Mouse (Mus musculus) kidney, postnatal 0 days (tissue): ENCODE measurements around the gene Itpkc. TPM values are rescaled to one million over a fixed set of nuclear protein-coding genes. Genes with fewer than 3 reads are reported as not detected.

Experiments
- ATAC-seq: fragments of 200-750 bp; cut with Nextera tagmentation; replicated peaks from 2 replicates; pipeline ENCODE4 v1.8.0; 2017; ENCODE audit warnings: low read depth, moderate number of reproducible peaks, moderate TSS enrichment, moderate library complexity; ENCODE audit not compliant: low FRiP score
- DNase-seq: peaks from one replicate; pipeline ENCODE4 v3.0.0-alpha.2; 2016; ENCODE audit warnings: low spot score
- H3K27ac ChIP-seq: fragments of 300-500 bp; sonication (generic); 2 replicates; pipeline ENCODE4 v1.5.1; 2014; ENCODE audit warnings: mild to moderate bottlenecking
- H3K27me3 ChIP-seq: fragments of 300-500 bp; sonication (generic); 2 replicates; pipeline ENCODE4 v1.6.1; 2014; ENCODE audit warnings: low read length, mixed read lengths; ENCODE audit not compliant: insufficient read depth
- H3K36me3 ChIP-seq: fragments of 300-500 bp; sonication (generic); 2 replicates; pipeline ENCODE4 v1.6.1; 2014; ENCODE audit warnings: low read length, mixed read lengths; ENCODE audit not compliant: insufficient read depth
- H3K4me1 ChIP-seq: fragments of 300-500 bp; sonication (generic); replicated peaks from 2 replicates; pipeline ENCODE4 v1.6.1; 2014; ENCODE audit warnings: antibody characterized with exemption, low read length, mixed read lengths; ENCODE audit not compliant: insufficient read depth
- H3K4me2 ChIP-seq: fragments of 300-500 bp; sonication (generic); 2 replicates; pipeline ENCODE4 v1.6.1; 2014; ENCODE audit warnings: mild to moderate bottlenecking, low read length, moderate library complexity, mixed read lengths
- H3K4me3 ChIP-seq: fragments of 300-500 bp; sonication (generic); replicated peaks from 2 replicates; pipeline ENCODE4 v1.5.1; 2014; ENCODE audit warnings: low read depth, low read length
- H3K9ac ChIP-seq: fragments of 300-500 bp; sonication (generic); 2 replicates; pipeline ENCODE4 v1.6.1; 2014; ENCODE audit warnings: low read depth, low read length
- H3K9me3 ChIP-seq: fragments of 300-500 bp; sonication (generic); replicated peaks from 2 replicates; pipeline ENCODE4 v1.6.1; 2016; ENCODE audit warnings: low read length, inconsistent platforms, mixed read lengths
- CTCF ChIP-seq: IDR thresholded peaks from 2 replicates; pipeline ENCODE4 v1.5.1; 2016; ENCODE audit warnings: antibody characterized with exemption, low read depth, mild to moderate bottlenecking, moderate library complexity
- WGBS: fragments of 180-500 bp; shearing (Covaris S2); extraction: QIAGEN DNeasy Blood & Tissue Kit; methylation state at CpG from one replicate; pipeline ENCODE4 v1.1.7; 2014; 5-methylcytosine and 5-hydroxymethylcytosine counted together
- polyA plus RNA-seq: library from polyadenylated mRNA; unstranded; fragments of >200 nt; fragmentation: Nextera tagmentation; extraction: Ambion mirVana; gene quantifications from 2 replicates; pipeline ENCODE4 v1.2.1, GENCODE M21; 2015

The Itpkc gene
- polyA plus RNA-seq: 3.4 and 3.6 TPM in 2 replicates

DNA sequence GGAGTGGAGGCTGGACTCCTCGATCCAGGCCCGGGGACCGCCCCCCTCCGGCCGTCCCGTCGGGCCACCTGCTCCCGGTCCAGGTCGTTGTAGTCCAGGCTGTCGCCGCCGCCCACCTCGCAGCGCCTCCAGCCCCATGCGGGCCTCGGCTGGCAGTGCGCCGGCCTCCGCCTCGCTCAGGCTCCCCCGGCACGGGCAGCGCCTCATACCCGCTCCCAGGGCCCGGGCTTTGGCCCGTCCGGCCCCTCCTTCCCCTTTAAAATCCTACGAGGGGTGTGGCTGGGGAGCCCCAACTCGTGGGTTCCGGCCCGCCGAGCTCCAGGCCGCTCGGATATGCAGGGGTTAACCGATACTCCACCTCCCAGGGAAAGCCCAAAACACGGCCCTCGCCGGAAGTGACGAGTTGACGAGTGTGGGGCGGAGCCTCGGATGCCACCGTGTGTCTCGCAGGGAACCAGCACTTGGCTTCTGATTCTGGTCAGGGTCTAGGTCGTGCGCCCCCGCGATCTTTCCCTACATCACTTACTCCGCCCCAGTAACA lies at the start of gene Itpkc:
Gene Itpkc (minus strand): TSS at position 381 of the 541 bp plus-strand sequence.
- ATAC-seq (peak; percentile 82), DNase-seq (peak; percentile 97)
- under 1% methylated on average over 49 of the region's 49 CpGs for WGBS
- Histone ChIP-seq H3K27ac (peak within 1 kb of the TSS; percentile 88), H3K9me3 (no peaks in the 10 kb centered on the region), H3K4me3 (peak within 1 kb of the TSS; percentile 64), H3K4me1 (peaks cover 26% of the 10 kb centered on the region), H3K36me3 (no peaks in the 10 kb centered on the region), H3K4me2 (peak within 1 kb of the TSS; percentile 69), H3K9ac (peak within 1 kb of the TSS; percentile 81), H3K27me3 (no peaks in the 10 kb centered on the region)
- TF ChIP-seq CTCF: peak; percentile 23; the same call in 1 of the 2 replicates

DNA sequence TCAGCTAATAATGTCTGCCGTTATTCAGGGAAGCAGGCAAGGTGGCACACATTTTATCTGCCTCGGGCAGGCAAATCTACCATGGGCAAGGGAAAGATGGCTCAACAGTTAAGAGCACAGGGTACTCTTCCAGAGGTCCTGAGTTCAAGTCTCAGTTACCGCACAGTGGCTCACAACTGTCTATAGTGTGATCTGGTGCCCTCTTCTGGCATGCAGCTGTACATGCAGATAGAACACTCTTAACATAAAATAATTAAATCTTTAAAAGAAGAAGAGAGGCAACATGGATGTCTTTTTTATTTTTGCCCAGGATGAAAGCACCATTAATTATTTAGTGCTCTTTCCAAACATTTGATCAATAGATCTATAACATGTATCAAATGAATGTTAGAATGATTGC lies 48.7 kb upstream of the Itpkc start:
- ATAC-seq (no peak), DNase-seq (no peak)
- Histone ChIP-seq H3K9ac (no peak overlapping the region), H3K4me2 (no peak overlapping the region), H3K9me3 (no peaks in the 10 kb centered on the region), H3K4me1 (0 out of 2 replicates have a peak, but pooled peaks cover 4% of the 10 kb centered on the region), H3K36me3 (peaks cover 21% of the 10 kb centered on the region), H3K27ac (no peak overlapping the region), H3K27me3 (no peaks in the 10 kb centered on the region), H3K4me3 (no peak overlapping the region)
- TF ChIP-seq CTCF: peak; percentile 69
- WGBS: 96% methylated on average over 3 of the region's 3 CpGs

DNA sequence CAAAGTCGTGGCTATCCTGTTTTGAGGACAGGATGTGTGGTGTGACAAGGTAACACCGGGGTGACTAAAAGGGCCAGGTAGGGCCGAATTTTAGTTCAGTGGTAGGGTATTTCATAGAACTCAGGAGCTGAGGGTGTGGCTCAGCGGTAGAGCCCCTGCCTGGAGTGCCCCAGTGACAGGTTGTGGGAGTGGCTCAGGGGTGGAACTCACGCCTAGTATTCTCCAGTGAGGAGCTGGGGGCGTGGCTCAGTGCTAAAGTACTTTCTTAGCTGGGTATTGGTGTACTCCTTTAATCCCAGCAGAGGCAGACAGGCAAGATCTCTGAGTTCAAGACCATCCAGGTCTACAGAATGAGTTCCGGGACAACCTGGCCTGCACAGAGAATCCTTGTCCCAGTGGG lies 47.6 kb upstream of the Itpkc start:
- Histone ChIP-seq H3K36me3 (peaks cover 18% of the 10 kb centered on the region), H3K27ac (no peak overlapping the region), H3K27me3 (no peaks in the 10 kb centered on the region), H3K4me3 (no peak overlapping the region), H3K4me2 (no peak overlapping the region), H3K9ac (no peak overlapping the region), H3K9me3 (no peaks in the 10 kb centered on the region), H3K4me1 (no peaks in the 10 kb centered on the region)
- DNase-seq (no peak), ATAC-seq (no peak)
- 62% methylated on average over 7 of the region's 7 CpGs for WGBS
- TF ChIP-seq CTCF: no peak

DNA sequence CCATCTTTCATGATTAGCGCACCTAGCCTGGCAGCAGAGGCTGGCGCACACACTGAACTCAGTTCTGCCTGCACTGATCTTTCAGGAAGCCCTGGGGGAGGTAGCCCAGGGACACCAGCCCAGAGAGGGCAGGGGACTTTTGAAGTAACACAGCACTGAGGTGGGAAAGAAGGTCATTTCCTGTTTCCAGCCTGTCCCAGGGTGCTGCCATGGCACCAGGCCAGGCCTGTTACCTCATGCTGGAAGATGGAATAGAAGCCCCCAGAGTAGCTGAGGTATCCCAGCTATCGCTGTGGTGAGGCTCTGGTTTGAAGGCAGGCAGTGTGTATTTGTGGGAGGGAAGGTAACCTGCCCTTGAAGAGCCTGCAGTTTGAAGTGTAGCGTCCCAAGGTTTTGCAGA lies 46.5 kb upstream of the Itpkc start:
- no peaks in the 10 kb centered on the region for H3K4me1 ChIP-seq
- H3K9ac ChIP-seq: no peak overlapping the region
- TF ChIP-seq CTCF: no peak
- no peaks in the 10 kb centered on the region for H3K9me3 ChIP-seq
- WGBS: 81% methylated on average over 4 of the region's 4 CpGs
- no peak overlapping the region for H3K4me3 ChIP-seq
- no peak overlapping the region for H3K27ac ChIP-seq
- peaks cover 19% of the 10 kb centered on the region for H3K36me3 ChIP-seq
- no peaks in the 10 kb centered on the region for H3K27me3 ChIP-seq
- ATAC-seq (no peak), DNase-seq (no peak)
- H3K4me2 ChIP-seq: no peak overlapping the region

DNA sequence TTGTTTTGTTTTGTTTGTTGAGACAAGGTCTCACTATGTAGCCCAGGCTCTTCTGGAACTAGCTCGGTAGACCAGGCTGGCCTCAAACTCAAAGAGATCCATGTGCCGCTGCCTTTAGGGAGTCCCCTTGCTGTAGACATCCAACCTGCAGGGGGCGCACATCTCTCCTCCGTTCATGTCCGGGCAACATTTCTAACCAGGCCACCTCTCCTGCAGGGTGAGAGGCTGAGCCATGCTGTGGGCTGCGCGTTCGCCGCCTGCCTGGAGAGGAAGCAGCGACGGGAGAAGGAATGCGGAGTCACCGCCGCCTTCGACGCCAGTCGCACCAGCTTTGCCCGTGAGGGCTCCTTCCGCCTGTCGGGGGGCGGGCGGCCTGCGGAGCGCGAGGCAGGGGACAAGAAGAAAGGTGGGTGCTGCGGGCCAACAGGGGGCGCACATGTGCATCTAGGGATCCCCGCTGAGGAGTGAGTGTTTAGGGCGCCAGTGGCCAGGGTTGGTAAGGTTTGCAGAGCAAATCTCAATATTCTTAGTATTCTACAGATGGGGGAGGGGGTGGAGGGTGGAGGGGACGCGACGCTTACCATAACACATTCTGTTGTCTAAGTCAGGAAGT lies 45.4 kb upstream of the Itpkc start:
- H3K27ac ChIP-seq: no peak overlapping the region
- DNase-seq: peak; percentile 43
- no peak overlapping the region for H3K4me3 ChIP-seq
- no peaks in the 10 kb centered on the region for H3K4me1 ChIP-seq
- H3K9me3 ChIP-seq: no peaks in the 10 kb centered on the region
- H3K36me3 ChIP-seq: peaks cover 23% of the 10 kb centered on the region
- no peaks in the 10 kb centered on the region for H3K27me3 ChIP-seq
- peak; percentile 62 for TF ChIP-seq CTCF
- WGBS: 62% methylated on average over 32 of the region's 32 CpGs
- H3K4me2 ChIP-seq: no peak overlapping the region
- peak; percentile 24; the same call in 1 of the 2 replicates for ATAC-seq
- H3K9ac ChIP-seq: no peak overlapping the region

DNA sequence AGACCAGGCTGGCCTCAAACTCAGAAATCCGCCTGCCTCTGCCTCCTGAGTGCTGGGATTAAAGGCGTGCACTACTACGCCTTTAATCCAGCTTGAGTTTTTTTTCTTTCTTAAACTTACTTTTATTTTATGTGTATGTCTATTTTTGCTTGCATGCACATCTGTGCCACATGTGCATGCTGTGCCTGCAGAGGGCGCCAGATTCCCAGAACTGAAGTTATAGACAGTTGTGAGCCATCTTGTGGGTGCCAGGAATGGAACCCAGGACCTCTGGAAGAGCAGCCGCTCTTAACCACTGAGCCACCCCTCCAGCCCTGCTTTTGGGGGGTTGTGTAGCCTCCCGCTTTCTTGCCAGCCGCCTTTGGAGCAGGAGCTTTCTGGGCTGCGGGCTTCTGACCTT lies 43.0 kb upstream of the Itpkc start:
- no peaks in the 10 kb centered on the region for H3K27me3 ChIP-seq
- 92% methylated on average over 8 of the region's 8 CpGs for WGBS
- H3K4me1 ChIP-seq: no peaks in the 10 kb centered on the region
- peaks cover 12% of the 10 kb centered on the region for H3K36me3 ChIP-seq
- H3K9me3 ChIP-seq: no peaks in the 10 kb centered on the region
- peak; percentile 8; the same call in 1 of the 2 replicates for TF ChIP-seq CTCF
- no peak overlapping the region for H3K4me3 ChIP-seq
- H3K27ac ChIP-seq: no peak overlapping the region
- DNase-seq: no peak
- no peak overlapping the region for H3K9ac ChIP-seq
- H3K4me2 ChIP-seq: no peak overlapping the region
- no peak for ATAC-seq
